Mouse (Mus musculus): ENCODE results near the gene Pou3f1. TPM values are rescaled to one million over a fixed set of nuclear protein-coding genes. Genes with fewer than 3 reads are reported as not detected.

Pou3f1 gene
- polyA plus RNA-seq, 1 experiment, result 0.22 TPM

GRCm38 (mm10) chr4:124621406-124621805, 35.2 kb upstream of the Pou3f1 start:
- no peak for TF ChIP-seq CTCF (IDR thresholded peaks at IDR 0.05; ENCODE audit: insufficient read depth, low read length)
- TF ChIP-seq POLR2A (IDR thresholded peaks at IDR 0.05; ENCODE audit: borderline replicate concordance, extremely low read depth, low read depth, low read length), result no peak
- 58% methylated on average over 11 of the region's 11 CpGs for WGBS

DNA sequence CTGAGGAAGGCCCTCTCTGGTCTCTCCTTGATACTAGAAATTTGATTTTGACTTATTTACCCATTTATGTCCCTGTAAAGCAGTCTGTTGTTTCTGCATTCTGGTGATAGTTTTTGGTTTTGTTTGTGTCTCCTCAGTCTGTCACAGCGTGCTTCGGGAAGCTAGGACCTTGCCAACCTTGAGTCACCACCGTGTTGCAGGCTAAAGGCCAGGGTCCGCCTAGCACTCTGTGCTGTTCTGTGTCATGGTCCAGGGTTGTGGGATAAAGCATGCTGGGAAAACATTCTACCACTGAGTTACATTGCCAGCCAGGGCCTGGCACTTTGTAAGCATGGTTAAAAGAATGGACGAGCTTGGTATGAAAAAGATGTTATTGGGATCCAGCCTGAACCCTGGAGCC, 34.0 kb upstream of the Pou3f1 start:
- DNase-seq, result no peak
- 0 out of 2 replicates have a peak, but pooled peaks cover 3% of the 10 kb centered on the region for H3K4me1 ChIP-seq (ENCODE audit: control insufficient read depth, insufficient read depth, low read length)
- WGBS, result 86% methylated on average over 5 of the region's 5 CpGs
- H3K4me3 ChIP-seq (replicated peaks; ENCODE audit: extremely low read depth, low read depth, low read length), result no peak overlapping the region
- TF ChIP-seq POLR2A (IDR thresholded peaks at IDR 0.05; ENCODE audit: borderline replicate concordance, extremely low read depth, low read depth, low read length) (no peak), CTCF (IDR thresholded peaks at IDR 0.05; ENCODE audit: insufficient read depth, low read length) (no peak)

More at GRCm38 (mm10) chr4:124621406-124621805, 35.2 kb upstream of the Pou3f1 start:
- DNase-seq, result no peak
- H3K4me1 ChIP-seq (ENCODE audit: control insufficient read depth, insufficient read depth, low read length), result 0 out of 2 replicates have a peak, but pooled peaks cover 3% of the 10 kb centered on the region
- no peak overlapping the region for H3K4me3 ChIP-seq (replicated peaks; ENCODE audit: extremely low read depth, low read depth, low read length)

DNA sequence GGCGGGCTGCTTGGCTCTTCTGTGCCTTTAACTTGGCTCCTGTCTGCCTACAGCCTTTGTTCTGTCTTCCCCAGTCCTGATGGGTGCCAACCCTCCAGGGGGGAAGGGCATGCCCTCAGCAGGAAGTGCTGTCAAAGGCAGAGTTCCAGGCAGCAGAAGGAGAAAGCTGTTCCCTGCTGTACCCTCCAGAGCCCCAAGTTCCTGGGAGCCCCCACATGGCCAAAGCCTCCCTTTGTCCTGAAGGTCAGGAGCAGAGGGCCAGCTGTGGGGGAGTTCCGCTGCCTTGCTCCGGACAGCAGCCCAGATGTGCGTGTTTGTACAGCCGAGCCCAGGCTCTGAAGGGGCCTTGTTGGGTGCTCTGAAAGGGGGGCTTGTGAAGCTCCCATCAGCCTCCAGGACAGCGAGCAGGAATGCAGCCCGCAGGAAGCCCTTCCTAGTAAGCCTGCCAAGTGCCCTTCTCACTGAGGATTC, 32.5 kb upstream of the Pou3f1 start:
- no peak overlapping the region for H3K4me3 ChIP-seq (replicated peaks; ENCODE audit: extremely low read depth, low read depth, low read length)
- no peak for TF ChIP-seq CTCF (IDR thresholded peaks at IDR 0.05; ENCODE audit: insufficient read depth, low read length)
- TF ChIP-seq POLR2A (IDR thresholded peaks at IDR 0.05; ENCODE audit: borderline replicate concordance, extremely low read depth, low read depth, low read length), result no peak
- 0 out of 2 replicates have a peak, but pooled peaks cover 3% of the 10 kb centered on the region for H3K4me1 ChIP-seq (ENCODE audit: control insufficient read depth, insufficient read depth, low read length)
- no peak for DNase-seq
- WGBS, result 30% methylated on average over 7 of the region's 7 CpGs

DNA sequence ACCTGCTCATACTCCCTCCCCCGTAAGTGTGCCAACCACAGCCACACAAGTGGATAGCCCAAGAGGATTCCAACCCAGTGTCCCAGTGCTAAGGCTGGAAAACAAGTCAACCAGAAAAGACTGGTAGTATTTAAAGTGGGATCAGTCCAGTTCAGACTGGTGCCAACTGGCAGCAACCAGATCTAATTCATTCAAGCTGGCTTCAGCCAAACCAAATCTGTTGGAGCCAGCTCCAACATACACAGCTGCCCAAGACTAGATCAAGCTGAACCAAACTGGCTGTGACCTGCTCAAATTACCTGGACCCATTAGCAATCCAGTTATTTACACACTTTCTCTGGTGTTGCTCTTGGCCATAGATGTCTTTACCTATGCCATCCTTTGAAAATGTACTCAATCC, 29.8 kb upstream of the Pou3f1 start:
- DNase-seq, result no peak
- WGBS, result 71% methylated on average over 1 of the region's 1 CpGs
- no peak overlapping the region for H3K4me3 ChIP-seq (replicated peaks; ENCODE audit: extremely low read depth, low read depth, low read length)
- 0 out of 2 replicates have a peak, but pooled peaks cover 3% of the 10 kb centered on the region for H3K4me1 ChIP-seq (ENCODE audit: control insufficient read depth, insufficient read depth, low read length)
- TF ChIP-seq CTCF (IDR thresholded peaks at IDR 0.05; ENCODE audit: insufficient read depth, low read length) (no peak), POLR2A (IDR thresholded peaks at IDR 0.05; ENCODE audit: borderline replicate concordance, extremely low read depth, low read depth, low read length) (no peak)

DNA sequence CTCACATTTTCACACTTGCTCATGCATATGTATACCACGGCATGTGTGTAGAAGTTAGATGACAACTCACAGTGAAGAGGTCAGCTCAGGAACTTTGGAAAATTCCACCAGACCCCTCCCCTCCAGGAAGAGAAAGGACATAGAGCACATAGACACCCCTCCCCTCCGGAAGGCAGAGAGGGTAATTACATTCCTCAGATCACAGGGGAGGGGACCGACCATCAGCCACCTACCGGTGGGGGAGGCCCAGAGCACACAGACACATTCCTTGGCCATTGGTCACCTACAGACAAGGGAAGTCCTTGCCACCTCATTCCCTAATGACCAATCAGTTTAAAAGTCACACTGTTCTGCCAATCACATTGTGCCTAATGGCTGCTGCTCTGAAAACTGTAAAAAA, 25.2 kb upstream of the Pou3f1 start:
- no peaks in the 10 kb centered on the region for H3K4me1 ChIP-seq (ENCODE audit: control insufficient read depth, insufficient read depth, low read length)
- no peak for DNase-seq
- WGBS, result 42% methylated on average over 4 of the region's 4 CpGs
- no peak overlapping the region for H3K4me3 ChIP-seq (replicated peaks; ENCODE audit: extremely low read depth, low read depth, low read length)
- TF ChIP-seq CTCF (IDR thresholded peaks at IDR 0.05; ENCODE audit: insufficient read depth, low read length), result no peak
- TF ChIP-seq POLR2A (IDR thresholded peaks at IDR 0.05; ENCODE audit: borderline replicate concordance, extremely low read depth, low read depth, low read length), result no peak

- Histone ChIP-seq H3K4me3 (replicated peaks; ENCODE audit: extremely low read depth, low read depth, low read length) (no peak overlapping the region), H3K4me1 (ENCODE audit: control insufficient read depth, insufficient read depth, low read length) (no peaks in the 10 kb centered on the region)
- DNase-seq, result no peak
- WGBS, result 69% methylated on average over 10 of the region's 10 CpGs
- TF ChIP-seq POLR2A (IDR thresholded peaks at IDR 0.05; ENCODE audit: borderline replicate concordance, extremely low read depth, low read depth, low read length) (no peak), CTCF (IDR thresholded peaks at IDR 0.05; ENCODE audit: insufficient read depth, low read length) (no peak)
Observed at GRCm38 (mm10) chr4:124632856-124633255, 23.8 kb upstream of the Pou3f1 start.

- DNase-seq, result no peak
- no peak for TF ChIP-seq POLR2A (IDR thresholded peaks at IDR 0.05; ENCODE audit: borderline replicate concordance, extremely low read depth, low read depth, low read length)
- no peak for TF ChIP-seq CTCF (IDR thresholded peaks at IDR 0.05; ENCODE audit: insufficient read depth, low read length)
- WGBS, result 4% methylated on average over 9 of the region's 9 CpGs
Observed at GRCm38 (mm10) chr4:124633281-124633680, 23.3 kb upstream of the Pou3f1 start.

DNA sequence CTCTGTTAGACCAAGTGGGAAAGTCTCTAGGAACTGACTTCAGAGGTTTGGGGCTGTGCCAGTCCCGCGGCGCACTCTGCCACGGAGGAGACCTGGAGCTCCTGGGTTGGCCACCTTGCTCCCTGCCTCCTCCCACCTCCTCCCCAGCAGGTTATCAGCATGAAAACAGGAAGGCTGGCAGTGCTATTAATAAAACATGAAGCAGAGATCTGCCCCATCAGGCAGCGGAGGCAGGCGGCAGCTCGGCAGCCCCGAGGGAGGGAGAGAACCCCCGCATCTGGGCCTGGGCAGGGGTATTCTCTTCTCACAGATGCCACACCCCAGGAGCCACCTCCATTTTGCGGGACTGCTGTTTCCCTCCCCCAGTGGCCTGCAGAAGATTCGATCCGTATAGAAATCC, 16.9 kb upstream of the Pou3f1 start:
- WGBS, result 19% methylated on average over 12 of the region's 12 CpGs
- TF ChIP-seq POLR2A (IDR thresholded peaks at IDR 0.05; ENCODE audit: borderline replicate concordance, extremely low read depth, low read depth, low read length) (no peak), CTCF (IDR thresholded peaks at IDR 0.05; ENCODE audit: insufficient read depth, low read length) (no peak)
- no peak overlapping the region for H3K4me3 ChIP-seq (replicated peaks; ENCODE audit: extremely low read depth, low read depth, low read length)

More at GRCm38 (mm10) chr4:124633281-124633680, 23.3 kb upstream of the Pou3f1 start:
- Histone ChIP-seq H3K4me1 (ENCODE audit: control insufficient read depth, insufficient read depth, low read length) (no peaks in the 10 kb centered on the region), H3K4me3 (replicated peaks; ENCODE audit: extremely low read depth, low read depth, low read length) (no peak overlapping the region)

GRCm38 (mm10) chr4:124643859-124644258, 12.7 kb upstream of the Pou3f1 start:
- Histone ChIP-seq H3K4me1 (ENCODE audit: control insufficient read depth, insufficient read depth, low read length) (no peaks in the 10 kb centered on the region; the same call in 1 of the 2 replicates), H3K4me3 (replicated peaks; ENCODE audit: extremely low read depth, low read depth, low read length) (no peak overlapping the region)
- 86% methylated on average over 9 of the region's 9 CpGs for WGBS
- TF ChIP-seq CTCF (IDR thresholded peaks at IDR 0.05; ENCODE audit: insufficient read depth, low read length) (no peak), POLR2A (IDR thresholded peaks at IDR 0.05; ENCODE audit: borderline replicate concordance, extremely low read depth, low read depth, low read length) (no peak)
- no peak for DNase-seq

More for the DNA sequence above, 16.9 kb upstream of the Pou3f1 start:
- no peaks in the 10 kb centered on the region for H3K4me1 ChIP-seq (ENCODE audit: control insufficient read depth, insufficient read depth, low read length)
- DNase-seq, result no peak

GRCm38 (mm10) chr4:124644974-124645433, 11.6 kb upstream of the Pou3f1 start:
- TF ChIP-seq POLR2A (IDR thresholded peaks at IDR 0.05; ENCODE audit: borderline replicate concordance, extremely low read depth, low read depth, low read length) (no peak), CTCF (IDR thresholded peaks at IDR 0.05; ENCODE audit: insufficient read depth, low read length) (no peak)
- H3K4me1 ChIP-seq (ENCODE audit: control insufficient read depth, insufficient read depth, low read length), result no peaks in the 10 kb centered on the region; the same call in 1 of the 2 replicates
- no peak for DNase-seq
- no peak overlapping the region for H3K4me3 ChIP-seq (replicated peaks; ENCODE audit: extremely low read depth, low read depth, low read length)
- 17% methylated on average over 3 of the region's 3 CpGs for WGBS
